In the genomic region with DNA sequence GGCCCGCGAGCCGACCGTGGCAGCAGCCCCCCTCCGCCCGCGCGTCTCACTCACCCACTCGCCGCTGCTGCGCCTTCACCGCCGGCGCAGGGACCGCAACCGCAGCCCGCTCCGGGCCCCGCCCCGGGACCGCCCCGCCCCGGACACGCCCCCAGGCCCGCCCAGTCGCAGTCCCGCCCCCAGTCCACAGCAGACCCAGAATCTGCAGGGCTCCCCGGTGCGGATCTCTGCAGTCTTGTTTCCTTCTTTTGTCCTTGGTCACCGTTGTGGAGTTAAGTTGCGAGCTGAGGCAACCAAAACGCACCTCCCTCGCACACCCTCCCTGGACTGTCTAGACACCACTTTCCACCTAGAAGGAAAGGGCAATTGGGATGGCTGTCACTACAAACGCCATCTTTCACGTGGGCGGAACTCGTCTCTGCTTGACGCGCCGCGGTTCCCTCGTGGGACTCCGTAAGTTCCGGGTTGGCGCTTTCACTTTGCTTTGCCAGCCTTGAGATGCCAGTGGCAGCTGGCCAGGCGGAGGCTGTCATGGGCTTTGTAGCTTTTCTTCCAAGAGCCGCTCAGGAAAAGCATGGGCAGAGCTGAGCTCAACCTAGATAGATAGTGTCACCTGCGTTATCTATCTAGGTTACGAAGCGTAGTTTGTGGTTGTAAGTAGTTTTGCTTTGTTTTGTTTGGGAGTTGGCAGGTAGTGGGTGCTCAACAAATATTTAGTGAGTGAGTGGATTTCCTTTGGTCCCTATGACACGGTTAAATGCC, we compare ENCODE assay signal across 8 mouse cellular contexts. TPM values are rescaled to one million over a fixed set of nuclear protein-coding genes. Genes with fewer than 3 reads are reported as not detected.
DNase-seq lines count a peak whose midpoint lies in the region; ATAC-seq and TF ChIP-seq lines count a peak whose summit lies in the region.

A gene (minus strand): TSS at position 442 of the 762 bp plus-strand sequence.

- no peaks in the 10 kb centered on the region for H3K9me3 ChIP-seq in CH12.LX (replicated peaks; ENCODE audit: low read length)
- H3K9me3 ChIP-seq in forebrain, embryonic 11.5 days (ENCODE audit: control insufficient read depth, low read length), result no peaks in the 10 kb centered on the region
- H3K9me3 ChIP-seq in heart, embryonic 16.5 days (replicated peaks; ENCODE audit: control insufficient read depth, low read length), result no peaks in the 10 kb centered on the region
- H3K9me3 ChIP-seq in liver, embryonic 15.5 days (replicated peaks), result no peaks in the 10 kb centered on the region
- no peaks in the 10 kb centered on the region for H3K9me3 ChIP-seq in neural tube, embryonic 12.5 days

- under 1% methylated on average over 51 of the region's 51 CpGs for WGBS in forebrain, embryonic 11.5 days
- WGBS in heart, embryonic 16.5 days, result under 1% methylated on average over 50 of the region's 51 CpGs
- WGBS in liver, embryonic 15.5 days (ENCODE audit: insufficient replicate concordance), result under 1% methylated on average over 49 of the region's 51 CpGs
- WGBS in neural tube, embryonic 12.5 days, result under 1% methylated on average over 46 of the region's 51 CpGs

- no peaks in the 10 kb centered on the region for H3K27me3 ChIP-seq in CH12.LX (replicated peaks)
- no peaks in the 10 kb centered on the region for H3K27me3 ChIP-seq in forebrain, embryonic 11.5 days (ENCODE audit: control insufficient read depth, insufficient read depth, low read length)
- no peaks in the 10 kb centered on the region; the same call in 1 of the 2 replicates for H3K27me3 ChIP-seq in heart, embryonic 16.5 days (ENCODE audit: control insufficient read depth, insufficient read depth, low read length)
- H3K27me3 ChIP-seq in liver, embryonic 15.5 days, result no peaks in the 10 kb centered on the region
- no peaks in the 10 kb centered on the region for H3K27me3 ChIP-seq in neural tube, embryonic 12.5 days (replicated peaks)

- H3K9ac ChIP-seq in CH12.LX (ENCODE audit: insufficient read depth, low read depth), result peak within 1 kb of the TSS; percentile 74
- H3K9ac ChIP-seq in forebrain, embryonic 11.5 days (ENCODE audit: low read length), result peak within 1 kb of the TSS; percentile 80
- peak within 1 kb of the TSS; percentile 95 for H3K9ac ChIP-seq in heart, embryonic 16.5 days (ENCODE audit: low read length)
- peak within 1 kb of the TSS; percentile 72 for H3K9ac ChIP-seq in liver, embryonic 15.5 days
- H3K9ac ChIP-seq in neural tube, embryonic 12.5 days, result peak within 1 kb of the TSS; percentile 92

- in situ Hi-C loops in CH12.LX (cut with MboI; ENCODE audit: low pct_ligation_motif_present, low pct_unique_long_range_greater_than_20kb, low sequenced_read_pairs), result no loop called here

- peak within 1 kb of the TSS; percentile 83 to 93 (median 83) for H3K4me3 ChIP-seq in CH12.LX (replicated peaks in 1 of 3; ENCODE audit: low read depth in 2 of 3, low read length in 2 of 3, poor library complexity in 1 of 3)
- H3K4me3 ChIP-seq in forebrain, embryonic 11.5 days (ENCODE audit: low read depth, low read length), result peak within 1 kb of the TSS; percentile 85
- peak within 1 kb of the TSS; percentile 95 for H3K4me3 ChIP-seq in heart, embryonic 16.5 days (ENCODE audit: low read length)
- peak within 1 kb of the TSS; percentile 79 for H3K4me3 ChIP-seq in liver, embryonic 15.5 days (replicated peaks)
- H3K4me3 ChIP-seq in neural tube, embryonic 12.5 days, result peak within 1 kb of the TSS; percentile 90

- peak within 1 kb of the TSS; percentile 70 for H3K4me2 ChIP-seq in CH12.LX (ENCODE audit: insufficient read depth, low read depth, poor library complexity, severe bottlenecking)
- peak within 1 kb of the TSS; percentile 60 for H3K4me2 ChIP-seq in forebrain, embryonic 11.5 days (ENCODE audit: low read depth, low read length, severe bottlenecking)
- peak within 1 kb of the TSS; percentile 86 for H3K4me2 ChIP-seq in heart, embryonic 16.5 days (ENCODE audit: low read depth, low read length)
- H3K4me2 ChIP-seq in liver, embryonic 15.5 days, result peak within 1 kb of the TSS; percentile 97
- H3K4me2 ChIP-seq in neural tube, embryonic 12.5 days (replicated peaks), result peak within 1 kb of the TSS; percentile 81

- dilution Hi-C loops in CH12.LX (cut with MboI; ENCODE audit: extremely low pct_ligation_motif_present, extremely low pct_unique_long_range_greater_than_20kb, low sequenced_read_pairs), result no loop called here

- TF ChIP-seq RAD21 in CH12.LX (IDR thresholded peaks at IDR 0.05; ENCODE audit: low read depth, low read length), result no peak; the same call in none of the 2 replicates

- H3K79me2 ChIP-seq in CH12.LX (replicated peaks; ENCODE audit: control insufficient read depth, extremely low read depth, insufficient read depth, poor library complexity, severe bottlenecking), result peaks cover 30% of the 10 kb centered on the region

- H3K36me3 ChIP-seq in CH12.LX (replicated peaks in 1 of 2; ENCODE audit: control insufficient read depth in 1 of 2, insufficient read depth in 1 of 2, low read length in 1 of 2), result no peaks in the 10 kb centered on the region
- no peaks in the 10 kb centered on the region for H3K36me3 ChIP-seq in forebrain, embryonic 11.5 days (ENCODE audit: control insufficient read depth, insufficient read depth, low read length)
- no peaks in the 10 kb centered on the region for H3K36me3 ChIP-seq in heart, embryonic 16.5 days (ENCODE audit: control insufficient read depth, insufficient read depth)
- H3K36me3 ChIP-seq in liver, embryonic 15.5 days (replicated peaks), result no peaks in the 10 kb centered on the region
- H3K36me3 ChIP-seq in neural tube, embryonic 12.5 days, result no peaks in the 10 kb centered on the region

- H3K4me1 ChIP-seq in CH12.LX (ENCODE audit: control insufficient read depth in 1 of 2, insufficient read depth in 2 of 2), result peaks cover 6 to 43% of the 10 kb centered on the region in 2 experiments
- no peaks in the 10 kb centered on the region for H3K4me1 ChIP-seq in forebrain, embryonic 11.5 days (replicated peaks; ENCODE audit: control insufficient read depth, insufficient read depth, low read length)
- H3K4me1 ChIP-seq in heart, embryonic 16.5 days (ENCODE audit: control insufficient read depth, insufficient read depth, low read length), result peaks cover 13% of the 10 kb centered on the region
- H3K4me1 ChIP-seq in liver, embryonic 15.5 days (replicated peaks), result peaks cover 25% of the 10 kb centered on the region
- peaks cover 5% of the 10 kb centered on the region; the same call in 1 of the 2 replicates for H3K4me1 ChIP-seq in neural tube, embryonic 12.5 days

- peak within 1 kb of the TSS; percentile 99 for H3K27ac ChIP-seq in CH12.LX (ENCODE audit: insufficient read depth, low read depth)
- H3K27ac ChIP-seq in forebrain, embryonic 11.5 days (ENCODE audit: low read depth, low read length), result no peak within 1 kb of the TSS
- H3K27ac ChIP-seq in heart, embryonic 16.5 days (ENCODE audit: low read length), result peak within 1 kb of the TSS; percentile 76
- H3K27ac ChIP-seq in liver, embryonic 15.5 days (replicated peaks), result peak within 1 kb of the TSS; percentile 77
- H3K27ac ChIP-seq in neural tube, embryonic 12.5 days, result peak within 1 kb of the TSS; percentile 53; the same call in 1 of the 2 replicates

- TF ChIP-seq CTCF in CH12.LX (conservative IDR thresholded peaks at IDR 0.05 in 1 of 2, IDR thresholded peaks at IDR 0.05 in 1 of 2; ENCODE audit: low read depth in 2 of 2, low read length in 2 of 2), result no peak

- TF ChIP-seq POLR2A in CH12.LX (IDR thresholded peaks at IDR 0.05; ENCODE audit: low read depth, low read length), result peak; percentile 95

- TF ChIP-seq EP300 in CH12.LX (IDR thresholded peaks at IDR 0.05; ENCODE audit: low read length), result 0 out of 2 replicates have a peak, but pooled peaks have one; percentile 14

- ATAC-seq in forebrain, embryonic 11.5 days (replicated peaks; ENCODE audit: low FRiP score), result peak; percentile 98
- peak; percentile 97 for ATAC-seq in heart, embryonic 16.5 days (replicated peaks; ENCODE audit: extremely low read depth, insufficient read depth, low FRiP score)
- ATAC-seq in liver, embryonic 15.5 days (ENCODE audit: insufficient read depth), result peak; percentile 96
- peak; percentile 99 for ATAC-seq in neural tube, embryonic 12.5 days (ENCODE audit: low FRiP score, low read depth)

- DNase-seq in CH12.LX (ENCODE audit: extremely low read depth), result peak; percentile 95
- DNase-seq in c-Kit-positive CD71-positive TER-119-negative erythroid progenitor cells, embryonic 14.5 days (ENCODE audit: low read depth), result peak; percentile 92
- DNase-seq in forebrain, embryonic 11.5 days (ENCODE audit: low spot score), result peak; percentile 96
- peak; percentile 97 for DNase-seq in kidney, postnatal 36 days
- peak; percentile 97 for DNase-seq in telencephalon, adult 2 months (ENCODE audit: low read depth, low spot score)

TF ChIP-seq in CH12.LX, 34 proteins besides CTCF, POLR2A, EP300 and RAD21 (continues in another document):
- TF ChIP-seq TCF12 (IDR thresholded peaks at IDR 0.05; ENCODE audit: low read depth, low read length) (peak; percentile 85), PAX5 (IDR thresholded peaks at IDR 0.05; ENCODE audit: low read length) (no peak), MAX (IDR thresholded peaks at IDR 0.05; ENCODE audit: low read length) (peak; percentile 78), MXI1 (IDR thresholded peaks at IDR 0.05; ENCODE audit: low read depth, low read length) (peak; percentile 90), MEF2A (IDR thresholded peaks at IDR 0.05; ENCODE audit: borderline replicate concordance, low read depth, low read length) (peak; percentile 71; the same call in 1 of the 2 replicates), ZKSCAN1 (IDR thresholded peaks at IDR 0.05; ENCODE audit: borderline replicate concordance, low read depth, low read length) (no peak), CHD1 (IDR thresholded peaks at IDR 0.05; ENCODE audit: low read depth, low read length) (0 out of 2 replicates have a peak, but pooled peaks have one; percentile 47), UBTF (IDR thresholded peaks at IDR 0.05; ENCODE audit: low read depth, low read length) (no peak), SMC3 (IDR thresholded peaks at IDR 0.05; ENCODE audit: low read depth, low read length) (no peak; the same call in 1 of the 2 replicates), GABPA (IDR thresholded peaks at IDR 0.05; ENCODE audit: insufficient replicate concordance, low read depth, low read length) (peak; percentile 47; the same call in 1 of the 2 replicates), ELF1 (IDR thresholded peaks at IDR 0.05; ENCODE audit: low read depth, low read length) (peak; percentile 99), JUN (IDR thresholded peaks at IDR 0.05; ENCODE audit: insufficient read depth, low read depth, low read length) (no peak), ZMIZ1 (IDR thresholded peaks at IDR 0.05; ENCODE audit: low read depth, low read length) (peak; percentile 86)

RNA-seq across cellular contexts. Expression of the gene that starts here (rescaled TPM):
- total RNA-seq in CH12.LX (2012; rRNA removed) (24.2 and 49.7 TPM in 2 replicates), CH12.LX (2014; rRNA removed) (46.5 and 58.2 TPM in 2 replicates)
- 13.8 and 15.4 TPM in 2 replicates for polyA plus RNA-seq in CH12.LX (2012; ENCODE audit: insufficient read length, low read depth)
- 25.4 and 25.7 TPM in 2 replicates for polyA plus RNA-seq in forebrain, embryonic 11.5 days (2014; fragmentation: Nextera tagmentation; extraction: Ambion mirVana)
- 22.1 and 22.6 TPM in 2 replicates for polyA plus RNA-seq in heart, embryonic 16.5 days (2015; fragmentation: Nextera tagmentation; extraction: Ambion mirVana)
- polyA plus RNA-seq in liver, embryonic 15.5 days (2015; fragmentation: Nextera tagmentation; extraction: Ambion mirVana), result 3.3 and 3.6 TPM in 2 replicates
- 34.6 and 34.8 TPM in 2 replicates for polyA plus RNA-seq in neural tube, embryonic 12.5 days (2016; fragmentation: Nextera tagmentation; extraction: Ambion mirVana)
